Mouse (Mus musculus): ENCODE measurements around the gene Ttc36. TPM values are rescaled to one million over a fixed set of nuclear protein-coding genes. Genes with fewer than 3 reads are reported as not detected.

Ttc36 gene
- polyA plus RNA-seq, 1 experiment from 2014 or later = 0.91 TPM

GRCm38 (mm10) chr9:44805536-44805935, 2.7 kb upstream of the Ttc36 start:
- TF ChIP-seq CTCF (IDR thresholded peaks at IDR 0.05; ENCODE audit: low read depth) = no peak
- Histone ChIP-seq H3K27ac (ENCODE audit: low read depth) (no peak overlapping the region), H3K4me2 (no peak overlapping the region), H3K4me3 (ENCODE audit: low read depth, low read length) (no peak overlapping the region), H3K4me1 (ENCODE audit: insufficient read depth) (no peaks in the 10 kb centered on the region), H3K9ac (no peak overlapping the region), H3K9me3 (ENCODE audit: low read depth, low read length) (no peaks in the 10 kb centered on the region), H3K36me3 (ENCODE audit: insufficient read depth) (peaks cover 59% of the 10 kb centered on the region), H3K27me3 (ENCODE audit: insufficient read depth, low read length) (peaks cover 4% of the 10 kb centered on the region; the same call in 1 of the 2 replicates)
- no peak for DNase-seq
- ATAC-seq (ENCODE audit: insufficient read depth) = no peak
- 95% methylated on average over 5 of the region's 5 CpGs for WGBS

DNA sequence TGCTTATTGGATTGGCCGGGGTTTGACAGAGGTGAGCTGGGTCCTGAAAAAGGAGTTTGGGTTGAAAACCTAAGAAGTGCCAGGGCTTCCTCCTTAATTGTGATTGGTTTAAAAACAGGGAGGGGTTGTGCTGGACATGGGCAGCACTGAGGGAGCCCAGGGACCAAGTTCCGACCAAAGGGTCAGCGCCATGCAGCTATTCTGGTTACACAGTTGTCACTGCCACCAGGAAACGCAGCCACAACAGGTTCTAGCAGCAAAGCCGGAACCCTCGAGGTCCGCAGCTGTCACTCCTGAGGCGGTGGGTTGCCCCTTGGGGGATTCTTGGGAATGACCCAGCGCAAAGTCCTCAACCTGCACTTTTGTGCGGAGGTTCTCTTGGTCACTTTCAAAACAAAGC, 1.8 kb upstream of the Ttc36 start:
- no peak overlapping the region for H3K4me2 ChIP-seq
- no peak for ATAC-seq (ENCODE audit: insufficient read depth)
- H3K9ac ChIP-seq = no peak overlapping the region
- peaks cover 13% of the 10 kb centered on the region; the same call in 1 of the 2 replicates for H3K27me3 ChIP-seq (ENCODE audit: insufficient read depth, low read length)
- H3K4me3 ChIP-seq (ENCODE audit: low read depth, low read length) = no peak overlapping the region
- H3K36me3 ChIP-seq (ENCODE audit: insufficient read depth) = peaks cover 51% of the 10 kb centered on the region
- H3K9me3 ChIP-seq (ENCODE audit: low read depth, low read length) = no peaks in the 10 kb centered on the region
- DNase-seq = no peak
- H3K4me1 ChIP-seq (ENCODE audit: insufficient read depth) = 0 out of 2 replicates have a peak, but pooled peaks cover 2% of the 10 kb centered on the region
- 85% methylated on average over 10 of the region's 10 CpGs for WGBS
- TF ChIP-seq CTCF (IDR thresholded peaks at IDR 0.05; ENCODE audit: low read depth) = no peak
- H3K27ac ChIP-seq (ENCODE audit: low read depth) = no peak overlapping the region

GRCm38 (mm10) chr9:44801669-44802068, 1.2 kb downstream of the Ttc36 start:
- H3K27me3 ChIP-seq (ENCODE audit: insufficient read depth, low read length) = peaks cover 29% of the 10 kb centered on the region
- no peak for ATAC-seq (ENCODE audit: insufficient read depth)
- peaks cover 21% of the 10 kb centered on the region for H3K36me3 ChIP-seq (ENCODE audit: insufficient read depth)
- no peak for TF ChIP-seq CTCF (IDR thresholded peaks at IDR 0.05; ENCODE audit: low read depth)
- H3K9me3 ChIP-seq (ENCODE audit: low read depth, low read length) = no peaks in the 10 kb centered on the region
- H3K4me3 ChIP-seq (ENCODE audit: low read depth, low read length) = no peak overlapping the region
- no peak overlapping the region for H3K4me2 ChIP-seq
- H3K9ac ChIP-seq = no peak overlapping the region
- no peak for DNase-seq
- WGBS = 76% methylated on average over 6 of the region's 6 CpGs
- H3K27ac ChIP-seq (ENCODE audit: low read depth) = no peak overlapping the region
- H3K4me1 ChIP-seq (ENCODE audit: insufficient read depth) = peaks cover 2% of the 10 kb centered on the region; the same call in 1 of the 2 replicates

- peaks cover 29% of the 10 kb centered on the region for H3K27me3 ChIP-seq (ENCODE audit: insufficient read depth, low read length)
- peaks cover 5% of the 10 kb centered on the region for H3K36me3 ChIP-seq (ENCODE audit: insufficient read depth)
- no peaks in the 10 kb centered on the region for H3K9me3 ChIP-seq (ENCODE audit: low read depth, low read length)
- no peak overlapping the region for H3K9ac ChIP-seq
- no peak for DNase-seq
- peak overlapping the region; percentile 60 for H3K4me3 ChIP-seq (ENCODE audit: low read depth, low read length)
- TF ChIP-seq CTCF (IDR thresholded peaks at IDR 0.05; ENCODE audit: low read depth) = no peak
- H3K4me1 ChIP-seq (ENCODE audit: insufficient read depth) = peaks cover 2% of the 10 kb centered on the region; the same call in 1 of the 2 replicates
- H3K4me2 ChIP-seq = peak overlapping the region; percentile 97
- no peak overlapping the region for H3K27ac ChIP-seq (ENCODE audit: low read depth)
- no peak for ATAC-seq (ENCODE audit: insufficient read depth)
- 38% methylated on average over 9 of the region's 9 CpGs for WGBS
These were observed 2.9 kb downstream of the Ttc36 start for GRCm38 (mm10) chr9:44799958-44800324.

DNA sequence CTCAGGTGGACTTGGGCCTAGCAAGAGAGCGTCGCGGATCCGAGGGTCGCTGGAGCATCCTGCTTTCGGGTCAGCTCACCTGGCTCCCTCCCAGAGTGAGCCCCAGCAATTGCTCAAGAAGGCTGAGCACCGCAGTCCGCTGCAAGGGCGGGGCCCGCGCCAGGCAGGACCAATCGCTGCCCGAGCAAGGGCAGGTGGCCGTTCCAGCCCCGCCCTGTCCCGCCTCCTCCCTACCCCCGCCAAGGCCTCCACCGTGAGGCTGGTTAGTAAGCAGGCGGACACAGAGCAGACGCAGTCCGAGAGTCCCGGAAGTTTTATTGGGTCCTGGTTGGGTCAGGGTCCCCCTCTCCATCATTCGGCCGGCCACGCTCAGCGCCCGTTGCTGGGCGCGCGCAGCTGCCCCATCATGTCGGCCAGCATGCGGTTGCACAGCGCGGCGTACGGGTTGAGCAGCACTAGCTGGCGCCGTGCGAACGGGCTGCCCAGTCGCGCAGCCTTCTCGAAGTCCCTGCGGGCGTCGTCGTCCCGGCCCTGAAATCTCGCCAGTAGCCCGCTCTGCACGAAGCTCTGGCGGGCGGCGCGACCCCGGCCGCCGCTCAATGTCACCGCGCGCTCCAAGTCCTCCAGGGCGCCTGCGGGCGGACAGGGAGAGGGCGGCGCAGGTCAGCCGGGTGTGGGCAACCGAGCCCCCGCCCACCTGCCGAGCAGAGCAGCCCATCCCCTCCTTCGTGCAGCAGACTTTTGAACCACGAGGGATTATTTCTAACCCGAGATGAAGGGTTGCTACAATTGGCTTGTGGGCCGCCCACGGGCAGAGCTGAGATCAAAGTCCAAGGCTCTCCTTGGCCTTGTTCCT, 3.5 kb downstream of the Ttc36 start, which contains the start of gene Tmem25:
Tmem25 (minus strand) TSS at position 206 of the 856 bp plus-strand sequence.
- no peaks in the 10 kb centered on the region; the same call in 1 of the 2 replicates for H3K36me3 ChIP-seq (ENCODE audit: insufficient read depth)
- H3K9ac ChIP-seq = peak within 1 kb of the TSS; percentile 58
- DNase-seq (peak; percentile 80), ATAC-seq (ENCODE audit: insufficient read depth) (peak; percentile 95)
- H3K27me3 ChIP-seq (ENCODE audit: insufficient read depth, low read length) = peaks cover 29% of the 10 kb centered on the region
- peak within 1 kb of the TSS; percentile 60 for H3K4me3 ChIP-seq (ENCODE audit: low read depth, low read length)
- H3K27ac ChIP-seq (ENCODE audit: low read depth) = peak within 1 kb of the TSS; percentile 46; the same call in 1 of the 2 replicates
- WGBS = under 1% methylated on average over 75 of the region's 75 CpGs
- H3K9me3 ChIP-seq (ENCODE audit: low read depth, low read length) = no peaks in the 10 kb centered on the region
- peaks cover 2% of the 10 kb centered on the region; the same call in 1 of the 2 replicates for H3K4me1 ChIP-seq (ENCODE audit: insufficient read depth)
- peak within 1 kb of the TSS; percentile 97 for H3K4me2 ChIP-seq
- TF ChIP-seq CTCF (IDR thresholded peaks at IDR 0.05; ENCODE audit: low read depth) = no peak

DNA sequence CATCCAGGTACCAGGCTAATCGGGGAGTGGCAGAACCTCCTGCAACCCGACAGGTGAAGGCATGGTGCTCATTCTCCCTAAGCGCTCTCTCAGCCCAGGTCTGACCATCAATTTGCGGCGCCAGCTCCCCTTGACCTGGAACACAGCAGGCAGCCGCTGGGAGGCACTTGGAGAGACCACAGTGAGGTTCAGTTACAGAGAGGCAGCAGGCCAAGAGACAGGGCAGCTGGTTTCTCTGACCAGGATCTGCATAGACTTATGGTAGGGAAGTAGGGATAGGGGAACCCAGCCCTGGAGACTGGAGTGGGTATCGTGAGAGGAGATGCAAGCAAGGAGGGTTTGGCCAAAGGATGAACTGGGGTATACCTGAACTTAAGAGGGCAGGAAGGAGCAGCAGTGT, 4.6 kb downstream of the Ttc36 start:
- Histone ChIP-seq H3K9ac (no peak overlapping the region), H3K27ac (ENCODE audit: low read depth) (no peak overlapping the region), H3K4me2 (peak overlapping the region; percentile 97; the same call in 1 of the 2 replicates), H3K9me3 (ENCODE audit: low read depth, low read length) (no peaks in the 10 kb centered on the region), H3K36me3 (ENCODE audit: insufficient read depth) (no peaks in the 10 kb centered on the region; the same call in 1 of the 2 replicates), H3K4me3 (ENCODE audit: low read depth, low read length) (no peak overlapping the region), H3K27me3 (ENCODE audit: insufficient read depth, low read length) (peaks cover 29% of the 10 kb centered on the region), H3K4me1 (ENCODE audit: insufficient read depth) (peaks cover 2% of the 10 kb centered on the region; the same call in 1 of the 2 replicates)
- 36% methylated on average over 7 of the region's 7 CpGs for WGBS
- no peak for ATAC-seq (ENCODE audit: insufficient read depth)
- no peak for TF ChIP-seq CTCF (IDR thresholded peaks at IDR 0.05; ENCODE audit: low read depth)
- no peak for DNase-seq

DNA sequence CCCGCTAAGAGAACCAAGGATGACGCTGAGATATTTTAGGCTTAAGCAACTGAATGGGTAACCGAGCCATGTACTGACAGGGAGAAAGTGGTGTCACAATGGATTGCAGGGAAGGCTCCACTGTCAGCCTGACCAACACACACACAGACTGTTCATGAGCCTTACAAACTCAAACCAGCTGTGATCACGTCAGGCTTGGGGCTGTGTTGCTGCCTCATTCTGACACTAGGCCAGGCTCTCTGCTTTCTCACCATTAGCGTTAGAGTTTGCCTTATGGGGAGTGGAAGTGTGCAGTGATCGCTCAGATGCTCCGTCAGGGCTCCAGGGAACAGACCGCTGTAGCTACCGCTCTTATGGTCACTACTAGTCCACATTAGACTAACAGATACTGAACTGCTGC, 10.0 kb downstream of the Ttc36 start:
- H3K4me1 ChIP-seq (ENCODE audit: insufficient read depth) = no peaks in the 10 kb centered on the region
- peaks cover 46% of the 10 kb centered on the region for H3K36me3 ChIP-seq (ENCODE audit: insufficient read depth)
- H3K4me3 ChIP-seq (ENCODE audit: low read depth, low read length) = no peak overlapping the region
- no peak for ATAC-seq (ENCODE audit: insufficient read depth)
- no peak for DNase-seq
- no peaks in the 10 kb centered on the region for H3K9me3 ChIP-seq (ENCODE audit: low read depth, low read length)
- H3K9ac ChIP-seq = no peak overlapping the region
- WGBS = 75% methylated on average over 9 of the region's 9 CpGs
- no peak overlapping the region for H3K4me2 ChIP-seq
- no peak for TF ChIP-seq CTCF (IDR thresholded peaks at IDR 0.05; ENCODE audit: low read depth)
- H3K27me3 ChIP-seq (ENCODE audit: insufficient read depth, low read length) = 0 out of 2 replicates have a peak, but pooled peaks cover 5% of the 10 kb centered on the region
- H3K27ac ChIP-seq (ENCODE audit: low read depth) = no peak overlapping the region

All from lung, embryonic 14.5 days (tissue).